Mouse (Mus musculus) G1E (cell line): ENCODE data around the gene Sfxn2. TPM values are rescaled to one million over a fixed set of nuclear protein-coding genes. Genes with fewer than 3 reads are reported as not detected.

Experiments used
- ATAC-seq: 2 replicates; pipeline ENCODE4 v1.8.0; 2016; ENCODE audit warnings: mild to moderate bottlenecking; ENCODE audit not compliant: insufficient number of reproducible peaks, poor library complexity, low FRiP score, severe bottlenecking; ENCODE audit errors: extremely low read depth
- DNase-seq: peaks from one replicate; pipeline ENCODE4 v3.0.0; 2012; ENCODE audit warnings: low spot score
- H3K27me3 ChIP-seq: 2 replicates; pipeline ENCODE4 v1.6.1; 2012; ENCODE audit warnings: mild to moderate bottlenecking, low read length, inconsistent platforms; ENCODE audit not compliant: insufficient read depth
- H3K36me3 ChIP-seq: replicated peaks from 2 replicates; pipeline ENCODE3; 2012; ENCODE audit warnings: mild to moderate bottlenecking, inconsistent platforms
- H3K4me1 ChIP-seq: 2 replicates; pipeline ENCODE4 v1.6.1; 2012; ENCODE audit warnings: low read depth, low read length, inconsistent platforms, mixed read lengths; ENCODE audit not compliant: insufficient read depth
- H3K4me3 ChIP-seq: 2 replicates; pipeline ENCODE4 v1.5.1; 2012; ENCODE audit warnings: low read depth, mild to moderate bottlenecking, inconsistent platforms, low read length, moderate library complexity, mixed read lengths
- H3K9me3 ChIP-seq: replicated peaks from 2 replicates; pipeline ENCODE4 v1.6.1; 2012; ENCODE audit warnings: inconsistent platforms
- CTCF ChIP-seq: IDR thresholded peaks from 2 replicates; pipeline ENCODE4 v1.5.1; 2012; ENCODE audit warnings: low read depth, low read length, inconsistent platforms, mixed read lengths
- GATA1 ChIP-seq: IDR thresholded peaks from 2 replicates; pipeline ENCODE4 v1.6.1; 2012; ENCODE audit warnings: borderline replicate concordance, low read length, inconsistent platforms, mixed read lengths
- GATA2 ChIP-seq: IDR thresholded peaks from 2 replicates; pipeline ENCODE4 v1.6.1; 2012; ENCODE audit warnings: low read depth, low read length, inconsistent platforms, borderline replicate concordance
- POLR2AphosphoS5 ChIP-seq: IDR thresholded peaks from 2 replicates; pipeline ENCODE4 v1.6.1; 2012; ENCODE audit warnings: low read depth, low read length, inconsistent platforms; ENCODE audit not compliant: insufficient replicate concordance
- TAL1 ChIP-seq: conservative IDR thresholded peaks from 2 replicates; pipeline ENCODE4 v1.6.1; 2012; ENCODE audit warnings: low read depth, low read length, inconsistent platforms, mixed read lengths
- polyA plus RNA-seq: library from polyadenylated mRNA; stranded (reverse); fragments of >175 nt; gene quantifications from 2 replicates; pipeline ENCODE4 v1.2.3, GENCODE M21; 2012
- total RNA-seq, 2 experiments: library from RNA; stranded (forward) in 1 of 2; stranded (reverse) in 1 of 2; fragments of 200-1000 nt in 1 of 2; fragments of >200 nt in 1 of 2; fragmentation: Nextera tagmentation in 1 of 2; gene quantifications; 2 replicates each; pipeline ENCODE4 v1.2.3; 2014 to 2017

Sfxn2 gene
- total and polyA plus RNA-seq, 3 experiments, result 1.6 to 5.9 (median 2.3) TPM

DNA sequence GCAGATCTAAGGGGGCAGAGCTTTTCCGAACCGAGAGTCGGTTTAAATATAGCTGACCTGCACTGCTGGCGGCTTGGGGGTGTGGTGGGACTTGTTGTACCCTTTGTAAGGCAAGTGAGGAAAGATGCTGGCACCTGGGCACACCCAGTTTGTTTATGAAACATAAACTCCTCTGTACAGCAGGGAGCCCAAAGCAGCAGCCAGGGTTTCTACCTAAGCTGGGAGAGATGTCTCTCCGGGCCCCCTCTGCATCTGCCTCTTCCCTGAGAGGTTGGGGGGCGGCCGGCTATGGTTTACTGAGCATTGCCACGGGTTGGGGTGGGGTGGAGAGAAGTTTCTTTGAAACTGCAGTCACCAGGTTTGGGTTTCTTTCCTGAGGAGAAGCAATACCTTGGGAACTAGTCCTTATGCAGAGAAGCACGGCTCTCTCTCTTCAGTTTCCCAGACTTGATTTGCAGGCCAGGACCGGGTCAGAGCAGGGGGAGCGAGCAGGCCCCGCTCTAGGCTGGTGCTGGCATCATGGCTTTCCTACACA is 49.6 kb downstream of the Sfxn2 start:
- TF ChIP-seq GATA2 (no peak), TAL1 (no peak), POLR2AphosphoS5 (no peak), GATA1 (no peak), CTCF (no peak)
- no peaks in the 10 kb centered on the region for H3K9me3 ChIP-seq
- peaks cover 91% of the 10 kb centered on the region for H3K36me3 ChIP-seq
- no peak for ATAC-seq
- H3K27me3 ChIP-seq, result peaks cover 2% of the 10 kb centered on the region; the same call in 1 of the 2 replicates
- no peak for DNase-seq
- peaks cover 4% of the 10 kb centered on the region; the same call in 1 of the 2 replicates for H3K4me1 ChIP-seq
- H3K4me3 ChIP-seq, result no peak overlapping the region

DNA sequence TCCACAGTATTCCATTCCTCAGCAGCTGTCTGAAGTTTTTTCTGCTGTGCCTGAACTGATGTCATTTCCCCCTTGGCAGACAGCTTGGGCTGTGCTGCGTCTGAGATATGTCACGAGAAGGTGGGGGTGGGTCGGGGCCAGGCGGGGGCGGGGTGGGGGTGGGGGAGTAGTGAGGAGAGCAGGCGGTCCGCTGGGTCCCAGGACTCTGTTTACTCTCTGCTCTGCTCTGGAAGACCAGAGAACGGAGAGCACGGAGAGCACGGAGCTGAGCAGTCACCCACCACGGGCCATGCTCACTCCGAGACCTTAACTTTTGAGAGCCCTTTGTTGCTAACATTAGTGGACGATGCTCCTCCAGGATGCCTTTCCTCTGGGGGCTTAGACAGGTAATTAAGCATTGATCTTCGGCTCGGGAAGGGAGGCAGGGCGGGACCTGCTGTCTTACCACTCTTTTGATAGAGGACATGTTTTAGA is 50.1 kb downstream of the Sfxn2 start:
- peaks cover 3% of the 10 kb centered on the region; the same call in 1 of the 2 replicates for H3K4me1 ChIP-seq
- H3K9me3 ChIP-seq, result no peaks in the 10 kb centered on the region
- peaks cover 91% of the 10 kb centered on the region for H3K36me3 ChIP-seq
- ATAC-seq, result no peak
- TF ChIP-seq TAL1 (no peak), GATA1 (no peak), POLR2AphosphoS5 (no peak), GATA2 (no peak), CTCF (no peak)
- peaks cover 2% of the 10 kb centered on the region; the same call in 1 of the 2 replicates for H3K27me3 ChIP-seq
- DNase-seq, result no peak
- no peak overlapping the region for H3K4me3 ChIP-seq

DNA sequence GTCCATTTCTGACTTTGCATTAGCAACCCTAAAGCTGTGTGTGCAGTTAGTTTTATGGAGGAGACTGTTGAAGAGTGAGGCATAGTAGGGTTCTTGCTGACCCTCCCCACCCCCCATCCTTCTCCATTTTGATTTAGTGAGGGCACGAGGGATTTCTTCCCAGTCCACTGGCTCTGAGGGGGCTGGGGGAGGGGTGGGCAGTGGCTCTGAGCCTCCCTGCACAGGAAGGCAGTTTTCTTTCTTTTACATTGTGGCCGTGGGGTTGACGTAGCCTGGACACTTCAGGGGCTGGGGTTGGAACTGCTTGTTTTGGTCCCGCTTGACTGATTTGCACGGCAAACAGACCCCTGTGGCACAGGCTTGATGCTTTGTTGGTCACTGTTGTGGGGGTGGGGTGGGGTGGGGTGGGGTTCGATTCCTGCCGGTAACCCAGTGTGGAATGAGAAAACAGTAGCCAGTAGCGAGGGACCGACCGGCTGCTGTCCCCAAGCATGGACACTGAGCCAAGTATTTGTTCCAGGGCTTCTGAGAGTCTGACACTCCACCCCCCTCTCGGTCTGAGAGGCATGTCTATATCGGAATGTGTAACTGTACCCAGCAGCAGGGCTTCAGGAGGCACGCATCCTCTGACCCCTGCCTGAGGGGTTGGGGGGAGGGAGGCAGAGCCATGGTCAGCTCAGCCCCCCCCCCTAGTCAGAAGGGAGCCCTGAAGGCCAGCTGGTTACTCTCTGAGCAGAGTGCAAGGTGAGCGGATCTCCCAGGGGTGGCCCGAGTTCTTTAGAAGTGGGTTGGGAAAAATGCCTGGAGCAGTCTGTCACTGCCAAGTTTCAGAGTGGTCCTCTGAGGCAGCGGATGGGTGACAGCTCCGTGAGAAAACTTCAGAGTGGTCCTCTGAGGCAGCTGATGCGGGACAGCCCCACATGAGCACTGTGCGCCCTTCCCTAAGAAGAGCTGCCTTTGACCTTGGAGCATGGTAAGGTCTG is 50.9 kb downstream of the Sfxn2 start:
- H3K4me1 ChIP-seq, result peaks cover 3% of the 10 kb centered on the region; the same call in 1 of the 2 replicates

DNA sequence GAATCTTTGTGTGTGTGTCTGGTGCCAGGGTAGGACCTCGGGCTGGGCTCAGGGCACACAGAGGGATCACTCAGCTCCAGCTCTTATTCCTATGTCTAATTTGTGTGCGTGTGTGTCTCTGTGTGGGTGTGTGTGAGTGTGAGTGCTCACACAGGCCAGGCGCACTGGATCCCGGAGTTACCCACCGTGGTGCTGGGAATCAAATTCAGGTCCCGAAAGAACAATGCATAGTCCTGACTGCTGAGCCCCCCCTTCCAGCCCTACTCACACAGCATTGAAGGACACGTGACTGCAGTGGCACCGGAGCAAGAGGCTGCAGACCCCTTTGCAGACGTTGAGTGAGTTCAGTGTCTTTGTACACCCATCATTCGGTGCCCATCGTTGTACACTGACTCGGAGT is 51.9 kb downstream of the Sfxn2 start:
- Histone ChIP-seq H3K27me3 (no peaks in the 10 kb centered on the region), H3K4me1 (peaks cover 3% of the 10 kb centered on the region; the same call in 1 of the 2 replicates), H3K9me3 (no peaks in the 10 kb centered on the region), H3K36me3 (peaks cover 87% of the 10 kb centered on the region), H3K4me3 (no peak overlapping the region)
- DNase-seq (no peak), ATAC-seq (no peak)
- TF ChIP-seq CTCF (no peak), GATA1 (no peak), TAL1 (no peak), GATA2 (no peak), POLR2AphosphoS5 (no peak)

More for the DNA sequence above, 50.9 kb downstream of the Sfxn2 start:
- Histone ChIP-seq H3K36me3 (peaks cover 90% of the 10 kb centered on the region), H3K9me3 (no peaks in the 10 kb centered on the region), H3K27me3 (no peaks in the 10 kb centered on the region), H3K4me3 (no peak overlapping the region)
- no peak for ATAC-seq
- TF ChIP-seq TAL1, result no peak
- no peak for TF ChIP-seq CTCF
- TF ChIP-seq GATA1, result no peak
- TF ChIP-seq GATA2, result no peak
- TF ChIP-seq POLR2AphosphoS5, result no peak
- DNase-seq, result no peak

DNA sequence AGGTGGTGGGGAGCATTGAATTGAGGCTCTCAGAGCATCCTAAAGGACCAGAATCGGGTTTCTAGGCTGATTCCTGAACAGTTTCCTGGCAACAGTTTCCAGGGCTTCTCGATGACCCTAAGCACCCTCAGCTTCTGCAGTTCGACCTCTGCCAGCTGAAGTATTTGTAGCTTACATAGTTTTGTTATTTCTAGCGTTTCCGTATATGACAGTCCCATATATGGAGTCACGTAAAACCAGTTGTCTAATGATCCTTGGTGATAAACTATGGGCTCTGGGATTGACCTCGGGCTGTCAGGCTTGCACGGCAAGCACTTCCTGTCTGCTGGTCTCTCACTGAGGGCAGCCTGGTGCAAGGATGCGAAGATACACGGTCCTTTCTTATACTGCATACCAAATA is 52.4 kb downstream of the Sfxn2 start:
- no peak overlapping the region for H3K4me3 ChIP-seq
- peaks cover 87% of the 10 kb centered on the region for H3K36me3 ChIP-seq
- H3K9me3 ChIP-seq, result no peaks in the 10 kb centered on the region
- H3K4me1 ChIP-seq, result peaks cover under 1% of the 10 kb centered on the region; the same call in 1 of the 2 replicates
- ATAC-seq (no peak), DNase-seq (no peak)
- H3K27me3 ChIP-seq, result no peaks in the 10 kb centered on the region
- TF ChIP-seq GATA1, result no peak
- no peak for TF ChIP-seq TAL1
- no peak for TF ChIP-seq POLR2AphosphoS5
- no peak for TF ChIP-seq GATA2
- no peak for TF ChIP-seq CTCF

DNA sequence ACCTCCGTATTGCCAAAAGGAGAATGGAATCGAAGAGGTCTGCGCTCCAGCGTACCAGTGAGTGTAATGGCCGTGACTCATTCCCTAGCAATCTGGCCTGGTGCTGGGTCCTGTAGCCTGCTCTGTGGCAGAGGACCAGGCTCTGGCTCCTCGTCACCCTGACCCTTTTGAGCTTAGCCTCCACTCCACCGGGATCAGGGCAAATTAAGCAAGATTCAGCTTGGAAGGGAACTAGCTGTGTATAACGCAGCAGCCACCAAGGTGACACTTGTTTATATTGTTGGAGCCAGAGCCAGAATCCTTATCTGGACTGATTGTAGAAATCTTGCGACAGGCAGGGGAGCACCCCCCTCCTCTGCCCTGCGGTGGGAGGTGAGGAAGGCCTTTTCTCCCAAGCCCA is 55.2 kb downstream of the Sfxn2 start:
- ATAC-seq (no peak), DNase-seq (no peak)
- Histone ChIP-seq H3K36me3 (peaks cover 84% of the 10 kb centered on the region), H3K4me3 (no peak overlapping the region), H3K27me3 (no peaks in the 10 kb centered on the region), H3K9me3 (no peaks in the 10 kb centered on the region), H3K4me1 (no peaks in the 10 kb centered on the region)
- TF ChIP-seq TAL1 (no peak), POLR2AphosphoS5 (no peak), GATA2 (no peak), GATA1 (no peak), CTCF (no peak)
